Mouse (Mus musculus) MN1 (cell line): ENCODE data around the gene Arhgap31.
"Not testable (repeated sequence)": the region's sequence is repeated elsewhere in the genome, so short reads cannot be mapped to it uniquely, and the experiment has no call there.

ENCODE experiments used
- DNase-seq: peaks from one replicate; pipeline ENCODE4 v3.0.0-alpha.2; 2016; ENCODE audit warnings: low spot score

The Arhgap31 gene

DNA sequence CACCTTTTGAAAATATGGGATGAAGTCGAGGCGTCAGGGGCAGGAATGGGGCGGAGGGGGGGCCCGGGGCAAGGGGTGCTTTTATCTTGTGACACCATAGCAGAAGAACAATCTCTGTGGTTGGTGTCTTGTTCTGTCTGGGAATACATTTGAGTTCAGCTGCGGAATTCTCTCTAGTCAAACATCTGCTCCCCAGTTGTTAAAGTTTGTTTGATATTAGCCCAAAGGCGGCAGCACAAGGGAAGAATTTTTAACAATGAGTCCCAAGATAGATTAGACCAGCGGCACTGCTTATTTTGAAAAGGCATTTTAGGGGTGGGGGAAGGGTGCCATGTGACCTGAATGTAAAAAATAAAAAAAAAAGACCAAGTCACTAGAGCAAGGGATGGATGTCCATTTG, 30.0 kb downstream of the Arhgap31 start:
- no peak for DNase-seq

DNA sequence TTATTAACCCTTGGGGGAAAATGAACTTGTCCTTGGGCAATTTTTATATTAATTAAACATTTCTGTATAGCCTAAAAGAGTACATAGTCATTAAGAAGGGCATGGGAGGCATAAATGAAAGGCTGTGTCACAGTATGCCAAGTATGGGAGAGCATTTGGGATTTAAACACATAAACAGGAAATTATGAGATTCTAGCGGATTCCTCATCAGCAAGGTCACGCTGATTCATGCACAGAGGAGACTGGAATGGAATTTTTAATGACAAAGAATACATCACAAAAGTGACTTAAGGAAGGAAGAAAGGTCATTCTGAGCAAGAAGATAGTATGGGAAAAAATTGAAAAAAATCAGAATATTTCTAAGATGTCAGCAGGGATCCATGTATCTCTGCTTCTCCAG, 31.8 kb downstream of the Arhgap31 start:
- no peak for DNase-seq

- no peak for DNase-seq
Measured at GRCm38 (mm10) chr16:38679431-38680021, 33.5 kb downstream of the Arhgap31 start.

DNA sequence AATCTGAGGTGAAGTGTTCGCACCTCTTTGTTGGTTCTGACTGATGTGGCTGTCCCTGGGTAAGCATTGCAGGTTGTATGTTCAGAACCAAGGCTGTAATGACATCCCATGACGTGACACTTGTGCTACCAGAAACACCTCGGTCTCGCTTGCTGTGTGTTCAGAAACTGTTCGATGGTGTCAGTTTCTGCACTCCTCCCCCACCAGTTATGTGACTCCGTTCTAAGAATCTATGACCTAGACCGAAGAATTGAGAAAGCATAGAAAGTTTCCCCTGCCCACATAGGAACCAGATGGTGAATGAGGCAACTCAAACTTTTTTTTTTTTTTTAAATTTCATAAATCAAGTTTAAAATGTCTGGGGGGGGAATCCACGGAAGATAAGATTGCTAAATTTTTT, 34.2 kb downstream of the Arhgap31 start:
- DNase-seq: no peak

DNA sequence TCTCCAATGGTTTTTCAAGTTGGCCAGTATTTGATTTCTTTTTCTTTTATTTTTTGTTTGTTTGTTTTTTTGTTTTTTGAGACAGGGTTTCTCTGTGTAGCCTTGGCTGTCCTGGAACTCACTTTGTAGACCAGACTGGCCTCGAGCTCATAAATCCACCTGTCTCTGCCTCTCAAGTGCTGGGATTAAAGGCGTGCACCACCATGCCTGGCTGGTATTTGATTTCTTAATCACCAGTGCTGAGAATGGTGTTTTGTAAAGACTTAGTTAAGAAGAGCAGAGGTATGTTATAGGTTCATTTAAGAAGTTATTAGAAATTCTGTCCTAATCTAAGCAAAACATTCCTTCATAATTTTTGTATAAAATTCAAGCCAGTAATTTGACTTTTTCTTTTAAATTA, 35.1 kb downstream of the Arhgap31 start:
- not testable (repeated sequence) for DNase-seq

GRCm38 (mm10) chr16:38677171-38677570, 35.9 kb downstream of the Arhgap31 start:
- DNase-seq: no peak

DNA sequence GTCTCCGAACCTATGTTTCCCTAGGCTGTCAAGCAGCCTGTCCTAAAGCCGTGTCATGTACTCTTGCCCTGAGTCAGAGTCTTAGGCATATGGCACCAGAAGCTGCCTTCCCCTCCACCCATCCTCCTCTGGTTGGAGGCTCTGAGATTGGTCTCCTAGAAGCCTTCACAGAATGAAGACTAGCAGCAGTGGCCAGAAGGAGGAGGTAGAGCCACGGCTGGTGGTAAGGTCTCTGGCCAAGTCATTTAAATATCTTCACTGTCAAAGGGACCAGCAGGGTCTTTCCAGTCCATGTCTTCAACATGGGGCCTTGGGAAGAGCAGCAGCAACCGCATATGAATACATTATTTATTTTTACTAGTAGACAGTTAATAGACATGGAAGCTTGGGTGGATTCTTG, 36.4 kb downstream of the Arhgap31 start:
- no peak for DNase-seq

- no peak for DNase-seq
Measured at GRCm38 (mm10) chr16:38675600-38676335, 37.3 kb downstream of the Arhgap31 start.

DNA sequence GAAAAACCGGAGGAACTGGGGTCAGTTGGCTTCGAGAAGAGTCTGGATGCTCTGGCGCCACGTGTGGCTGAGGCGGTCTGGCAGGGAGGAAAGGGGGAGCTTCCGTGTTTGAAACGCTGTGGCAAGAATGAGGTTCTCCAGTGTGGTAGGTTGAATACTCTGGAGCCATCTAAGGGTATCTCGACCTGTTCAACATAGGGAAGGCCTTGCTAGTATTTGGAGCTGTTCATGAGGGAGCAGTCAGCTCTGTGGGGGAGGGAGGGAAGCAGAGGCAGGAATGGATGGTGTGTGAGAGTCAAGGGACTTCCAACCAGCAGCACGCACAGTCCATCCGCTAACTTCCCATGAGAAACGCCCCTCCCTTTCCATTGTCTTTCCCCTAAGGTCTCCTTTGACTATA, 38.2 kb downstream of the Arhgap31 start:
- no peak for DNase-seq

- DNase-seq: no peak
Measured at GRCm38 (mm10) chr16:38673511-38673910, 39.6 kb downstream of the Arhgap31 start.

DNA sequence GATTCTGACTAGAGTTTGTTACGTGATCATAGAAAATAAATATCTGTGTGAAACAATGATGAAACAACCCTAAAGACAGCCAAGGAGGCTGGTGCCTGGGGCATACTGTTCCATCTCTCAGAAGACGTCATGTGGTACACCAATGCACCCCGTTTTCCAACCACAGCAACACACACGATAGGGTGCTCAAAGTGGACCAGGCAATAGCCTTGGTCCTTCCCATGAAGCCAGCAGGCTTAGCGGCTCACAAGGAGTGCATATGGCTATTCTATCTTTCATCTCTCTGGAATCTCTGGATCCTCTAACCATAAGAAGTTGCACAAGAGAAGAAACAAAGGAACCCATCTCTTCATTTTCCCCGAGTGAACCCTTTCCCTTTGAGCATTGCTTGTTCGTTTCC, 40.1 kb downstream of the Arhgap31 start:
- no peak for DNase-seq

- DNase-seq: no peak
Measured at GRCm38 (mm10) chr16:38672370-38672769, 40.7 kb downstream of the Arhgap31 start.

DNA sequence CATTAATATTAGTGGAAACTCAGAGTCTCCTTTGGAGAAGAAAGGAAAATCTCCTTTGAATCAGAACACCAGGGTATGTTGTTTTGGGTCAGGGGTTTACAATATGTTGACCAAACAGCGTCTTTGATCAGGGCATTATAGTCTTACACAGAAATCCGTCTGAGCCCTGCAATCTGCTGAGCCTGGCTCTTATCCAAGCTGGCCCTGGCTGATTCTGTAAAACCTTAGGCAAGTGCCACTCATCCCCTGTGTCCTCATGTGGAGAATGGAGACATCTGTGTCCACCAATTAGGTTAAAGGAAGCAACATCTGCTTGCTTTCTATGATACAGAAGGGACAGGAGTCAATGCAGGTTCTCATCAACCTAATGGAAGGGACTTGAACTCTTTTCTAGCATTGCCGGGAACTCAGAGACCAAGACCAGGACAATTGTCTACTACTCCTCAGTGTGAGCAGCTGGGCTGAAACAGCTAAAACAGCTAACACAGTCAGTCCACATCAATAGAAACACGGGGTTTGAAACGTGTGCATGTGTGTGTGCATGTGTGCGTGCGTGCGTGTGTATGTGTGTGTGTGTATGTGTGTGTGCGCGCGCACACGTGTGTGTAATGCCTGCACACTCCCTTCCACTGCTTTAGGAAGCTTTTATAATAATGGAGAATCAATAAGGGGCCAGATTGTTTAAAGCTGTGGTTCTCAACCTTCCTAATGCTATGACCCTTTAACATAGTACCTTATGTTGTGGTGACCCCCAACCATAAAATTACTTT, 42.3 kb downstream of the Arhgap31 start:
- no peak for DNase-seq

DNA sequence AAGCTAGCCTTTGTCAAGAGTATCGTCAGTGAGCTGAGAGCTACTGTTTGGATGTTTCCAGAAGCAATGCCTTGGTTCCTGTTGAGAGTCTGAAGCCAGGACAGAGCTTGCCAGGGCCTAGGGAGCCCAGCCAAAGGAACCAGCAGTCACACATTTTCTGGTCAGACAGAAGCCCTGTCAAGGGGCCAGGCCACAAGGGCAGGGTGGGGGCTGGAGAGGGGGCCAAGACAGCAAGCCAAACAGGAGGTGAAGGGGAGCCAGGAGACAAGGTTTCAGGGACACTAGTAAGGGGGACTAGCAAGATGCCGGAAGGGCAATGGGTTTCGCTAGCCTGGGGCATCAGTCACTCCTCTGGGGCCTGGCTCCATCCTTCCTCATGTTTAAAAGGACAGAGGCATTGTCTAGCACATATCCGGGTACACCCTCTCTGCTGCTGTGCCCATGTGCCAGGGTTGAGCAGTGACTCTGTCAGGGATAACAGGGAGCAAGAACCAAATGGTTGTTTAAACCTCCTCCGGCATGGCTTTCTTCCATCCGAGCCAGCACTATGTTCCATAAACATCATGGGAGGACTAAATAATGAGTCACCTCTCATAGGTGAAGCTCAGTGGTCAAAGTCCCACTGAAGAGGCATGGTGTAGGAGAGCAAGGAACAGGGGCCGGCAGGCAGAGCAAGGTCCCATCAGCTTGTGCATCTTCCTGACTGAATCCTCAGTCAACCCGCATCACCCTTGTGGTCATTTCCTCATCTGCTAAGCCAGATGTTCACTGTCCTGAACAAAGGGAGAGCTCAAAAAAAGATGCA, 44.0 kb downstream of the Arhgap31 start:
- no peak for DNase-seq

DNA sequence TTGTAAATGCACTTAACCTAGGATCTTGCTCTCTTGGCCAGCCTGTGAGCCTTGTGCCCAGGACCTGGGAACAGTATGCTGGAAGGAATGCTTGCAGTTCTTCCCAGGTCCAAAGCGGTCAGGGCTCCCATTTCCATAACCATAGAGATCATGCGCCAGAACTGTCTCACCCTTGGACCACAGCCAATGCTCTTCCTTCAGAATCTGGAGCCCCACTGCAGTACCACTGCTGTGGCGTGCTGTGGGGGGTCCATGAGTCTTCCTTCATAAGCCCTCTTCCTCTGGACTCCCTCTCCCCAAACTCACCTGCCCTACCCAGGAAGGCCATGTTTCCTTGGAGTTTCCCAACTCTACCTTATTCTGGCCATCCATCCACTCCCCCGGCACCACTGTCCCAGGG, 46.6 kb downstream of the Arhgap31 start:
- DNase-seq: no peak

GRCm38 (mm10) chr16:38666016-38666415, 47.1 kb downstream of the Arhgap31 start:
- DNase-seq: no peak

- no peak for DNase-seq
Measured at GRCm38 (mm10) chr16:38662575-38662974, 50.5 kb downstream of the Arhgap31 start.

GRCm38 (mm10) chr16:38654308-38654707, 58.8 kb downstream of the Arhgap31 start:
- no peak for DNase-seq

DNA sequence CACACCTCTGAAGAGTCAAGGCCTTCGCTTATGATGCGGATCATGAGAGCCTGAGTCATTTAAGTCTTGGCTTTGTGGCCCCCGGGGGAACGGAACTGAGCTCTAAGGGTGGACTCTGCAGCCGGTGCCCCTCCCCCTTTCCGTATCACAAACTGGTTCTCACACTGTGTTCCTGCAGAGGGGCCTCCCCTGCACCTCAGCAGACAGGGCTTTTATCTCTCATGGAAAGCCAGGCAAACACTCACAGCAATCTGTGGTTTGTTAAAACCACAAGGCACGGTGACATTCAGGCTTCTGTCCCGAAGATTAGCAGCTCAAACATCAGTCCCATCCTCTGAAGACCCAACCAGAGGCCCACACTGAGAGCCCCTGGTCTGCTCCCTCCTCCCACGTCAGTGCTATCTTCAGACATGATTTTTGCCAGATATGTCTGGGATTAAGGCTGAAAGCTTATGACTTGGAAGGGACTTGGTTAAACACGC, 59.6 kb downstream of the Arhgap31 start:
- DNase-seq: no peak

DNA sequence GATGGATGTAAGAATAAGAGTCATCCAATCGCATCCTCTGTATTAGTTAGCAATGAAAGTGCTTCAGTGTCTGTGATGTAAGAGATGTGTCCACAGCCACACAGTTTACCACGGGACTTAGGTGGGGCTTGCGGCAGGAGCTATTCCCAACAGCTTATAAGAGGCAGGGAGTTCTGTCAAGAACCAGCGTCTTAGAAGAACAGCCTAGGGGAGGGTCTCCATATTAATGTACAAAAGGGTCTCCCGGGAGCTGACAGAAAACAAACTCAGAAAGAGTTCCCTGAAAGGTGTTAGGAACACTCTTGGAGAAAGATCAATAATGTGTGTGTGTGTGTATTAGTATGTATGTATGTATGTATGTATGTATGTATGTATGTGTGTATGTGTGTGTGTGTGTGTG, 60.4 kb downstream of the Arhgap31 start:
- no peak for DNase-seq

GRCm38 (mm10) chr16:38651721-38652231, 61.3 kb downstream of the Arhgap31 start:
- DNase-seq: no peak

DNA sequence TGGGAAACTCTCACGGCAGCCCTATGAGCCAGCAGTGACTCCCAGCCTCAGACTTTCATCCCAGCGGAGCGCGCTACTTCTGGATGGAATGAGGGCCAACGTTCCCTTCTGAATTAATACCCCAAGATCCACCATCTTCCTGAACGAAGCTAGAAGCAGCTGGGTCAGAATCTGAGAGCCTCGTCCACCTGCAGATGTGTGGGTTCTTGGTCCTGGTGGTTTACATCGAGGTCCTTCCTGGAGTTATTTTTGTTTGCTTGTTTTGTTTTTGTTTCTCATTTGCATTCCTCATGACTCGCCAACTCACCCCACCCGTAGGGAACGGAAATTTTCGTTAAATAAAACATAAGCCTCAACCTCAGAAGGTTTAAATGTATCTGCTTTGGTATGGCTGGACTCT, 61.8 kb downstream of the Arhgap31 start:
- no peak for DNase-seq
